Mouse (Mus musculus): ENCODE results near the gene 4930590J08Rik.

DNA sequence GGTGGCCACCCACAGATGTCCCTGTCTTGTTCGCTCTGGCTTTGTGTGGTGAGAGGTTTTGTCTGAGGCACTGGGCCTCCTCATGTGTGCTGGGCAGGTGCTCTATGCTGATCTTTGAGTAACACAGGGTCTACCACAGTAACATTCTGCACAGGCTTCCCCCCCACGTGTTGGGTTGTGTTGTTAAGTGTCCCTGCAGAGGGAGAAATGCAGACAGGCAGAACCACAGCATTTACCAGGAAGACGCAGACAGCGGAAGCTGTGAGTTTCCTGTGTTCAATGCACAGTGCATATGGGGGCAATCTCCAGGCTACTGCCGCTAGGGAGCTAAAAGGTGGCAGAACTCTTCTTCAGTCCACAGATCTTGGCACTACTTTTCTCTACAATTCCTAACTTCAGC is 38.0 kb upstream of the 4930590J08Rik start:
- no peak for TF ChIP-seq CTCF (IDR thresholded peaks at IDR 0.05; ENCODE audit: control insufficient read depth, insufficient read depth, insufficient replicate concordance, low read depth, low read length)
- no peak for TF ChIP-seq POLR2A (IDR thresholded peaks at IDR 0.05; ENCODE audit: control insufficient read depth, low read depth, low read length)

All from testis, adult 2 months (tissue).